Mouse (Mus musculus) cortical plate, adult 2 months (tissue): ENCODE data around the gene Unc13a.
A peak's percentile ranks its signal among the peaks of the same experiment; 100 is the strongest.

Experiments
- CTCF ChIP-seq: fragments of 200-500 bp; IDR thresholded peaks from 2 replicates; pipeline ENCODE4 v1.5.1; 2011; ENCODE audit warnings: mild to moderate bottlenecking, control low read depth, low read length; ENCODE audit not compliant: insufficient read depth; ENCODE audit errors: extremely low read depth
- POLR2A ChIP-seq: fragments of 200-500 bp; IDR thresholded peaks from 2 replicates; pipeline ENCODE4 v1.6.1; 2011; ENCODE audit warnings: mild to moderate bottlenecking, low read length, control low read depth; ENCODE audit not compliant: insufficient read depth; ENCODE audit errors: extremely low read depth

DNA sequence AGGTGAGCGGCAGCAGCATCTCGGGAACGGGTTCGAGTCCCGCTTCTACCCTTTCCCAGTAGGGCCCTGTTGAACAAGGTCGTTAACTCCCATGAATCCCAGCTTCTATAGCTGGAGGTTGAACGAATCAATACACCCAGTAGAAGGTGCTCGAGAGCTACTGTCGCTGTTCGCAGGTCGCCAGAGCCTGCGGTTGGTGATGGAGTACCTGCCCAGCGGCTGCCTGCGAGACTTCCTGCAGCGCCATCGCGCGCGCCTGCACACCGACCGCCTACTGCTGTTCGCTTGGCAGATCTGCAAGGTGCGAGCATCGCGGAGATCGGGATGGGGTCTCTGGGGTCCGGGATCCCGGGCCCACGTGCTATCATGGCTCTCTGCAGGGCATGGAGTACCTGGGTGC is 14.0 kb upstream of the Unc13a start:
- TF ChIP-seq POLR2A (no peak), CTCF (peak; percentile 43)
